Mouse (Mus musculus) hematopoietic stem cell, adult 5-6 weeks (primary cell): ENCODE measurements around the gene 4930442H23Rik. TPM values are rescaled to one million over a fixed set of nuclear protein-coding genes. Genes with fewer than 3 reads are reported as not detected.
"Not testable (repeated sequence)": the region's sequence is repeated elsewhere in the genome, so short reads cannot be mapped to it uniquely, and the experiment has no call there.

ENCODE experiments used
- ATAC-seq, 2 experiments: fragments of 125-278 bp in 1 of 2; replicated peaks in 1 of 2; 2 replicates each; pipeline ENCODE4 v1.8.0; 2016 to 2017; ENCODE audit warnings: inconsistent platforms in 2 of 2, mild to moderate bottlenecking in 2 of 2, moderate number of reproducible peaks in 2 of 2, low read depth in 1 of 2, moderate TSS enrichment in 1 of 2; ENCODE audit not compliant: low FRiP score in 2 of 2, poor library complexity in 2 of 2, severe bottlenecking in 2 of 2, insufficient read depth in 1 of 2, low TSS enrichment in 1 of 2
- total RNA-seq: library from RNA; stranded (forward); fragments of 172-1452, 232-1000 nt; gene quantifications from 2 replicates; pipeline ENCODE4 v1.2.3, GENCODE M21; 2017

The 4930442H23Rik gene
- total RNA-seq, 1 experiment from 2014 or later, result not detected

DNA sequence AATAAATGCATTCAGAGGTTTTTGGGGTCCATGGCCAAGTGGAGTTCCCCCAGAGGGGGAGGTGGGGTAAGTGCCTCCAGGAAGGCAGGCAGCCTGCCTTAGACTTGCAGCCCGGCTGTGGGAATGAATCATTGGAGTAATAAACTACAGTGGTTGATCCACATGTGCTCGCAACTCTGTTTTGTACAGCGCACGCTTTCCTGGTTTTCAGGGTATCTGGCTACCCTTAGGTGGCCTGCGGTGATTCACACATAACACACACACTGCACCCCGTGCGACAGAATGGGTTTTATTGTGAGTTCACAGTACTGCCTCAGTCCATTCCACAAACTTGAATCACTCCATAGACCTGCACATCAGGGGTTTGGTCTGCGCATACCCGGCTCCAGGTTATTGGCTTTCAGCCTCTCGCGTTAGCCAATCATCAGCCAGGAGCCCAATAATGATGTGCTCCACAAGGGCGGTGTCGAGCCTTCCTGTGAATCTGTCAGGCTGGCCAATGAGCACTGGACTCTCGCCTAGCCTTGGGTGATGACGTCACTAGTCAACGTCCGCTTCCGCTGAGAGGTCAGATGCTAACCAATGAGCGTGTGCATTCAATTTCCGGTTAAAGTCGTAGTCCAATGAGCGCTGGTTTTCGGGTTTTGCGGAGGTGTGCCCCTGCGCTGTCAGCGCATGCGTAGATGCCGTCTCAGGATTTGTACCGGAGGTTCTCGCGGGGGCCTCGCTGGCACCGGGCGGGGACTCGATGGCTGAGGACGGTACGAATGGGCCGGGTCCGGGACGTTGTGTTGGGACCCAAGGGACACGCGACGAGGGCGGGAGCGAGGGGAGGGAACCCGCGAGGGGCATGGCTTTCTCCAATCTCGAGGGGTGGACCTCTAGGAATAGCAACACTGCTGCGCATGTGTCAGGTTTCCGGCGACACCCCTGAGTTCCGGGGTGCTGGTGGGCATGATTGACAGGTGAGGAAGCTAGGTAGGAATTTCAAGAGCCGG, 1.0 kb downstream of the 4930442H23Rik start, which contains the start of gene Dapk3:
Gene Dapk3, plus strand, starts transcription at position 670 of the 998 bp plus-strand sequence.
- ATAC-seq, result peak; percentile 87 to 91

DNA sequence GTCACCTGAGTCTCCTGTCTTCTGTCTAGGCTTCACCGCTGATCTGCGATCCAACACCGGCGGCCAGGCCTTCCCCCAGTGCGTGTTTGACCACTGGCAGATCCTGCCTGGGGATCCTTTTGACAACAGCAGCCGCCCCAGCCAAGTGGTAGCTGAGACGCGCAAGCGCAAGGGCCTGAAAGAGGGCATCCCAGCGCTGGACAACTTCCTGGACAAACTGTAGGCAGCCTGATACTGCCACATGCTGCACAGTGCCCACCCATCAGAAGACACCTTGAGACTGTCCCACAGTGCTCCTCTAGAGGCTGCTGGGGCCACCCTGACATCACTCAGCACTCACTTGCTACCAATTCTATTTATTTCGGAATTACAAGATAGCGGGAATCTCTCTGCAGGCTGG, 1.8 kb downstream of the 4930442H23Rik start:
- not testable (repeated sequence) for ATAC-seq

DNA sequence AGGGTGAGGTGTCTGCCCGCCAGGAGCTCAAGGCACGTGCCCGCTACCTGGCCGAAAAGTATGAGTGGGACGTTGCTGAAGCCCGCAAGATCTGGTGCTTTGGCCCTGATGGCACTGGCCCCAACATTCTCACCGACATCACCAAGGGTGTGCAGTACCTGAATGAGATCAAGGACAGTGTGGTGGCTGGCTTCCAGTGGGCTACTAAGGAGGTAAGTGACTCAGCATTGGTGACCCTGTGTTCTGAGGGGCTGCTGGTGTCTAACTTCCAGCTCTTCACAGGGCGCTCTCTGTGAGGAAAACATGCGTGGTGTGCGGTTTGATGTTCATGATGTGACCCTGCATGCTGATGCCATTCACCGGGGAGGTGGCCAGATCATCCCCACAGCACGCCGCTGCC, 2.7 kb downstream of the 4930442H23Rik start:
- no peak for ATAC-seq

DNA sequence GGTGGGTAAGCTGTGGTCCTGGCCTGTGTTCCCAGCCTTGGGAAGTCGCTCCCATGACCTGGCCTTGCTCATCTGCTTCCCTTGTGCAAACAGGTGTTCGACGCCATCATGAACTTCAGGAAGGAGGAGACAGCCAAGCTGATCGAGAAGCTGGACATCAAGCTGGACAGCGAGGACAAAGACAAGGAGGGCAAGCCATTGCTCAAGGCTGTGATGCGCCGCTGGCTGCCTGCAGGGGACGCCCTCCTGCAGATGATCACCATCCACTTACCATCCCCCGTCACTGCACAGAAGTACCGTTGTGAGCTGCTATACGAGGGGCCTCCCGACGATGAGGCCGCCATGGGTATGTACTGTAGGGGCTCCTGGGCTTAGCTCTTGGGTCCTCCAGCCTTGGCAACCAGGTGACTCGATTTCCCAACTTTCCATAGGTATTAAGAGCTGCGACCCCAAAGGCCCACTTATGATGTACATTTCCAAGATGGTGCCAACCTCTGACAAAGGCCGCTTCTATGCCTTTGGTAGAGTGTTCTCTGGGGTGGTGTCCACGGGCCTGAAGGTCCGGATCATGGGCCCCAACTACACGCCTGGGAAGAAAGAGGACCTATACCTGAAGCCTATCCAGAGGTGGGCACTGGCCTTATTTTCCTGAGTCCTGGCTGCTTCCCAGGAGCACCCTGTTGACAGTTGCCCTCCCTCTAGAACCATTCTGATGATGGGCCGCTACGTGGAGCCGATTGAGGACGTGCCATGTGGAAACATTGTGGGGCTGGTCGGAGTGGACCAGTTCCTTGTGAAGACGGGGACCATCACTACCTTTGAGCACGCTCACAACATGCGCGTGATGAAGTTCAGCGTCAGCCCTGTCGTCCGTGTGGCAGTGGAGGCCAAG, 4.0 kb downstream of the 4930442H23Rik start:
- no peak for ATAC-seq

DNA sequence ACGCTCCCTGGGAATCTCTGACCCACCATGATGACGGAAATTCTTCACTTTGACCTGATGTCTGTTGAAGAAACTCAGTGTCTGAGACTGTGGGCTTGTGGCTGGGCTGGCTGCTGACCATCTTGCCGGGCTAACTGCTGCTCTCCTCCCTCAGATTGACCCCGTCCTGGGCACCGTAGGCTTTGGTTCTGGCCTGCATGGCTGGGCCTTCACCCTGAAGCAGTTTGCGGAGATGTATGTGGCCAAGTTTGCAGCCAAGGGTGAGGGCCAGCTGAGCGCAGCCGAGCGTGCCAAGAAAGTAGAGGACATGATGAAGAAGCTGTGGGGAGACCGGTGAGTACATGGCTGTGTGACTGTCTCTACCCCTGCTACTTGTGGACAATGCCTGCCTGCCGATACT, 4.7 kb downstream of the 4930442H23Rik start:
- ATAC-seq, result no peak

DNA sequence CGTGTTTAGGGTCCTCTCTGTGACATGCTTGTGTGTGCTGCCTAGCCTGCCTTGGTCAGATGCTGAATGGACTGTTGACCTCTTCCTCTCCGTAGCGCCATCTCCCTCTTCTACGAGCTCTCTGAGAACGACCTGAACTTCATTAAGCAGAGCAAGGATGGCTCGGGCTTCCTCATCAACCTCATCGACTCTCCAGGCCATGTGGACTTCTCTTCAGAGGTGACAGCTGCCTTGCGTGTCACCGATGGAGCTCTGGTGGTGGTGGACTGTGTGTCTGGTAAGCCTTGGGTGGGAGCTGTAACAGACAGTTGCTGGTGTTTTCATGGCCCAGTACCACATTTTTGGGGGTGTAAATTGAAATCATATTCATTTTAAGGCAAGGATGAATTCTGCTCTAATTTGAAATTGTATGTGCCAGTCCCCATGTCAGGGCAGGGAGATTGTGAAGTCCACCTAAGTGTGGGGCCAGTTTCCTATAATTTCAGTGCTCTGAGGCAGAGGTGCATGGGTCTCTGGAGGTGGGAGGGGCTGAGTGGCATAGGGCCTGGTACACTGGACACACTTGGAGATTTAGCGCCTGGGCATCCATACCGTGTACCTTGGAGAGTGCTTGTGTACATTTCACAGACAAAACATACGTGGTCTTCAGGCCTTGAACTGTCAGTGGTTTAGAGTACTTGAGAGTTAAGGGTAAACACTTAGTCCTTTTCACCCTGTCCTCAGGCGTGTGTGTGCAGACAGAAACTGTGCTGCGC, 5.5 kb downstream of the 4930442H23Rik start:
- ATAC-seq, result no peak

DNA sequence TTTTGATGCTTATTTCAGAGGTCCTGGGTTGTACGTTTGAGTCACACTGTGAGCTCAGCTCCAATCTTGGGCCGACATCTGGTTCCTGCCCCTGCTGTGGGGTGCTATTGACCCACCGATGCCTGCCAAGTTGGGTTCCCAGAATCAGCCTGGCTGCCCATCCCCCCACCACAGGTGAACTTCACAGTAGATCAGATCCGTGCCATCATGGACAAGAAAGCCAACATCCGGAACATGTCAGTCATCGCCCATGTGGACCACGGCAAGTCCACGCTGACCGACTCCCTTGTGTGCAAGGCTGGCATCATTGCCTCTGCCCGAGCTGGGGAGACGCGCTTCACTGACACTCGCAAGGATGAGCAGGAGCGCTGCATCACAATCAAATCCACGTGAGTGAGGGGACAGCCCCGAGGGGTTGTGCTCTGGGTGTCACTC, 6.1 kb downstream of the 4930442H23Rik start:
- ATAC-seq, result no peak

DNA sequence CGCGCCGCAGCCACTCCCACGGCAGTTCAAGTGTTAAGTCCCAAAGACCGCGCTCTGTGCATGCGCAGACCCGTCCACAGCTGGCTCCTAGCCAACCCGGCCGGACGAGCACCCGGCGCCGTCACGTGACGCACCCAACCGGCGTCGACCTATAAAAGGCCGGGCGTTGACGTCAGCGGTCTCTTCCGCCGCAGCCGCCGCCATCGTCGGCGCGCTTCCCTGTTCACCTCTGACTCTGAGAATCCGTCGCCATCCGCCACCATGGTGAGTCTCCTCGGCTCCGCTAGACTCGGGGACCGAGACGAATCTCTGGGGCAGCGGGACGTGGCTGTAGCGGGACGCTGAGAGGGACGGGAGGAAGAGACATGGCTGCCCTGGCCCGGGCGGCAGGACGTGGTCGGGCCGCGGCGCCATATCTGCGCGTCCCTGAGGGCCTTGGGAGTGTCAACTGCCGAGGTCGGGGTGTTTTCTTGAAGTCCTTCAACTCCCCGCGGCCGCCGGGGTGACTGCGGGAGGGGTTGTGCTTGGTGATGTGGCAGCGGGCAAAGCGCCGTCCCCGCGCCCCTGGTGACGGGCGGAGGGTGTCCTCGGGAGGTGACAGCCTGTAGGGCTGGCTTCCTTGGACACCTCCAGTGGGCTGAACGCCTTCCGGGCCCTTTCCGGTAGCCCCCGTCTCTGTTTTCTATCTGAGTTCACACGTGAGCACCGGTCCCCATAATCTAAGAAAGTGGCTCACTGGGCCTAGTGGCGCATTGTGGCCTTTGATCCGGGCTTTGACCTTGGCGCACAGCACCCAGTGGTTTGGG, 7.0 kb downstream of the 4930442H23Rik start, which contains the start of gene Eef2:
Gene Eef2, plus strand, starts transcription at position 166 of the 806 bp plus-strand sequence.
- ATAC-seq, result peak; percentile 34 to 47; a peak in 3 of 4 replicates

DNA sequence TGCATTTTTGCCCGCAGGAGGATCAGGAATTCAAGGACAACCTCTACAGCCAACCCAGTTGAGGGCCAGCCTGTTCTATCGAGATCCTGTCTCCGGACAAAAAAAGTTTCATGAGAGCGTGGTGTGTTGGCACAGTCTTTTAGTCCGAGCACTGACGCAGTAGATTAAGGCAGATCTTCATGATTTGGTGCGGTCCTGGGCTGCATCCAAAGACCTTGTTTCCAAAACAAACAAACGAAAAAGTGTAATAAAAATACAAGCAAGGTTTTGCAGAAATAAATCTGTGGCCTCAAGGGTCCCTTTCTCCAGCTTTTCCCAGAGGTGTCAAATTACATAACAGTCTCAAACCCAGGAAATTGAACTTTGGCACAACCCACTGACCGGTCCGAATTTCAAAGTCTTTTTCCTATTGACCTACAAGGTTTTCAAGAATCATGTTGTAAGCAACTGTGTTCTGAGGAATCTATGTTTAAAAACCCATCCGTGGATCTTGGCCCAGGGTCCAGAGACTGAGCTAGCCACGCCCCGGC, 7.6 kb downstream of the 4930442H23Rik start:
- no peak; a peak in 1 of 4 replicates for ATAC-seq

DNA sequence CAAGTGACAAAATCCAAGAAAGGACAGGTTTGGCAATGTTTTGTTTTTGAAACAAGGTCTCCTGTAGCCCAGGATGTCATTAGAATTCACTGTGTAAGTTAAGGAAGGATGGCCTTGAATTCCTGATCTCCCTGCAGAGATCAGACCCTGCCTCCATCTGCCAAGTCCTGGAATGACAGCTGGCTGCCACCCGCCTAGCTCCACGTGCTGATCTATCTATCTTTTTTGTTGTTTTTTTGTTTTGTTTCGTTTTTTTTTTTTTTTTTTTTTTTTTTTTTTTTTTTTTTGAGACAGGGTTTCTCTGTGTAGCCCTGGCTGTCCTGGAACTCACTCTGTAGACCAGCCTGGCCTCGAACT, 8.3 kb downstream of the 4930442H23Rik start:
- ATAC-seq, result not testable (repeated sequence)

DNA sequence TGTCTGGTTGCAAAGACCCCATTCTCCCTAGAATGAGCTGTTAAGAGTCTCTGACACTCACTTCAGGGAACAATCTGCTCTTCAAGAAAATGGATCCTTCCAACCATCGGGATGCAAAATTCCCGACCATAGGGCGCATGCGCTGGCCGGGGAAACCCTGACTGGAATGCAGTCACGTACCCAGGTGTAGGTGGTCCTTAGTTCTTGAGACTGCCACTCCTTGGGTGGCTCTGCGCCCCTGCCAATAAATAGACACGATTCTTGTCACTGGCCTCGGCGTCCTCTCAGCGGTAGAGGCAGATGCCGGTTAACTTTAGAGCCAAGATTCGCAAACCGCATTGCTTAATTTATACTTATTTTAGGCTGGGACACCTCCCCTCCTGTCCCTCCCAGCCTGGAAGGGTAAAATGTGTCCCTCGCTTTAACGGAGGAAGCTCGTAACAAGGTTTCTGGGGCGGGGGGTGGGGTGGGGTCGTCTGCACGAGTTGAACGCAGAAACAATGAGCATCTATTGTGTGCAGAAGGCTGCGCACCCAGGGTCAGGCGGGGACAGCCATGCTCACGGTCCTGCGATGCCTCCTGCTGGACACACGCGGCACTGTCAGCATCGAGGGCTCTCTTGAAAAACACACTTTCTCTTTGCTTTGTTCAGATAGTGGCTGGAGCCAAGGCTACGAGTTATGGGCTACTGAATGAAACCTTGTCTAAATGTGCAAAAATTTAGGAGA, 8.9 kb downstream of the 4930442H23Rik start:
- ATAC-seq, result peak; percentile 61 to 68

DNA sequence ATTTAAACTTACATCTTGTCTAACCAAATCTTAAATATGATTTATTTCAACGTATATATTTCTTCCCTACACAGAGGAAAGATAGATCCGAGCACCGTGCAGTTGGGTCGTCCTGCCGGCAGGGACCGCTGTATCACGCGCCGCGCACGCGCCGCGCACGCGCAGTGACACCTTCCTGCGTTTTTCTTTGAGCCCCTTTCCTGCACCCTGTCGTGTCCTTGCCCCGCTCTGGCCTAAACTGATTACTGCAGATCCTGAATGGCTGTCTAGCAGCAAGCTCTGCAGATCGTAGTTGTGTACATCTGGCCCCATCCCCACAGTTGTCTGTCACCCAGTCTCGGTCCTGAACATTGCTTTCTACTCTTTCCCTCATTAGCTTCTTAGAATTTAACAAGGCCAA, 10.5 kb downstream of the 4930442H23Rik start:
- peak; percentile 38 to 54 for ATAC-seq

DNA sequence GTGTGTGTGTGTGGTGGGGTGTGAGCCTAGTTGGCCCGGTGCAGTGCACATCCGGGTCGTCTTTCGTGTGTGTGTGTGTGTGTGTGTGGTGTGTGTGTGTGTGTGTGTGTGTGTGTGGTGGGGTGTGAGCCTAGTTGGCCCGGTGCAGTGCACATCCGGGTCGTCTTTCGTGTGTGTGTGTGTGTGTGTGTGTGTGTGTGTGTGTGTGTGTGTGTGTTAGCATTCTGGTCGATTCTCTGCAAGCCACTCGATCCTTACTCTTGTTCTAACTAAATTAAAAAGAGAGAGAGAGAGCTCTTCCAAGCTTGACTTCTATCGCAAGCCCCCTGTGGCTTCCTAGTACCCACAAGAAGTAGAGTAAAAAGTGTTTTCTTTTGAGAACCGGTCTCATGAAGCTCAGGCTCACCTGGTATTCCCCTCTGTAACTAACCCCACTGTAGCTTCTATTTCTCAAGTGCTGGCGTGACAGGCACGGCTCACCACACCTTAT, 14.2 kb downstream of the 4930442H23Rik start:
- not testable (repeated sequence) for ATAC-seq

DNA sequence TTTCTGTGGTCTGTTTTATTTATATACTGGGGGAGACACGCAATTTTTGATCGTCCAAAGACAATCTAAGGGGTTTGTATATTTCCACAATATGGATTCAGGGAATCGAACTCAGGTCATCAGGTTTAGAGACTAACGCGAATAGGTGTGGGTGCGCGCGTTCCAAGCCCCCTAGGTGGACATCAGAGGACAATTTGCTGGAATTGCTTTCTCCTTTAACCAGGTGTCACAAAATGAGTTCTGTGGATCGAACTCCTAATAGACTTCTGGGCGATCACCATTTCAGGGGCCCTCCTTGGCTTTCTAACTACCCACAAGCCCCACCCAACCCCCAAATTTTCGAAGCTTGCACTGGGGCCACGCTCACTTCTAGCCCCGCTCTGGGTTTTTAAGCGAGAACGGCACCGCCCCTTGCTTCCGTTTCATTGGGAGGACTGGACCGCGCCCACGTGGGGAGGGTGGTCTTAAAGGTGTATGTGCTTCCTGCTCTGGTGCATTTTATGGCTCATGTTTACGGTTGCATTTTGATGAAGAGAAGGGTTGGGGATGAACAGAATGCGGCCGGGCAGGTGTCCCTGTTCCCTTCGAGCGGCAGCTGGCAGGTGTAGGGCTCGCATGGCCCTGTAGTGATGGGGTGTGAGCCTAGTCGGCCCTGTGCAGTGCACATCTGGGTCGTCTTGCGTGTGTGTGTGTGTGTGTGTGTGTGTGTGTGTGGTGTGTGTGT, 15.0 kb downstream of the 4930442H23Rik start:
- peak; percentile 51 to 61 for ATAC-seq

DNA sequence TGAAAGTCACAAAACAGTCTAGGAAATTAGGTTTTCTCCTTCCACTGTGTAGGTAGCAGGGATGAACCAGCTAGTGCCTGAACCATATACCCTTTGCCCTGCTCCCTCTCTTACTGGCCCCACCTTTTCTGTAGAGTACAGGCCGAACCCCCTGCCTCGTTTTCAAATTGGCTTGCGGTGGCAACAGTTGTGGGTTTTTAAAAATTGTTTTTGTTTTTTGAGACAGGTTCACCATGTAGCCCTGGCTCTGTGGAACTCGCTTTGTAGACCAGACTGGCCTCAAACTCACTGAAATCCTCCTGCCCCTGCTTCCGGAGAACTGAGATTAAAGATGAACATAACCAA, 15.6 kb downstream of the 4930442H23Rik start:
- peak; percentile 8 to 34; a peak in 3 of 4 replicates for ATAC-seq
